Mouse (Mus musculus) regulatory T cell (primary cell): ENCODE results near the gene Fer.

Experiments used
- in situ Hi-C: fragments of 300-600 bp; cut with MboI, MseI; formaldehyde crosslinking; loops from one replicate; pipeline ENCODE4 v1.15.1; 2025; ENCODE audit warnings: high pct_unique_total_duplicates

The Fer gene

DNA sequence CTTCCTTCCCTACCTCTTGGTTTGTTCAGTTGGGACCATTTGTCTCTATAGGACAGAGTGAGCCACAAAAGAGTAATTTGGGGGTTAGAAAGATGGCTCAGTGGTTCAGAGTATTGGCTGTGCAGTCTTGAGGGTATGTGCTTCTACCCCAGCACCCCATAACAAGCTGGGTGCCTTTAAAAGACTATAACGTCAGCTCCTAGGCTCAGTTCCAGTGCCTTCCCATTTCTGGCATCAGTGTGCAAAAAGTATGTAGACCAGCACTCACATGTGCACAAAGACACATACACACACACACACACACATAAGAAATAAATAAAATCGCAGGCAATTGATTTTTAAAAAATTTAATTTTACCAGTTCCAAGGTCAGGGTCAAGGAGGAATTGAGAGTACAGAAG, 222.6 kb downstream of the Fer start:
- in situ Hi-C loops: no loop called here

- in situ Hi-C loops: no loop called here
These were observed 224.2 kb downstream of the Fer start for GRCm38 (mm10) chr17:64086875-64087608.

GRCm38 (mm10) chr17:64087871-64088270, 225.0 kb downstream of the Fer start:
- in situ Hi-C loops: no loop called here

DNA sequence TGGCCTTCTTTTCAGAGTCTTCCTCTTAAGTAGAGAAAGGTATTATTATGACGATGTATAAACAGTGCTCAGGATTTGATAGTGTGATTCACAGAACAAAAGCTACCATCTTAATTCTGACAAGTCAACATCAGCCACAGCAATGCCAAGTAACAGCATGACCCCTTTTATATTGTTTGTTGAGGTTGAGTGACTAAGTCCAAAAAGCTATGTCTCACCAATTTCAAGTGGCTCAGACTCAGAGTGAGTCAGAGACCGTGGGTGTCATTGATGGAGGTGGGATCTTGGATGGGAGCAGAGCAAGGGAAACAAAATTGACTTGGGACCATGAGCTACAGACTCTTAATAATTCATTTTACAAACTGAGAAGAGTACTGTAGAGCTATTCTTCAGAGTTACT, 230.9 kb downstream of the Fer start:
- in situ Hi-C loops: no loop called here

DNA sequence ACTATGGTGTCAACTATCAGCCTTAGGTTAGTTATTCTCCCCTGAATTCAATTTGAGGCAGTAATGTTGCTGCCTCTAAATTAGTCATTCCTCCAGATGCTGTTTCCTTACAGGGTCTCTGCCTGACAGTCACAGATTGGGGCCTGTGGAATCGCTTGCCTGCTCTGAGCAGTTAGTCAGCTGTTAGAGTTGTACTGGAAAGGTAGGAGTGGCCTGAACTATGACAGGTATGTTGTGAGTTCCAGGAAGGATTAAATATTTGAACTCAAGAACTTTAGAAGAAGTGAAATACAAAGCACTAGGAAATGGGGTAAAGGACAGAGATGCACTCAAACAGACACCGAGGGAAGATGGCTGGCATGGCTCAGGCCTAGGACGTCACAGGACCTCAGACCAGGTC, 233.9 kb downstream of the Fer start:
- in situ Hi-C loops: no loop called here

DNA sequence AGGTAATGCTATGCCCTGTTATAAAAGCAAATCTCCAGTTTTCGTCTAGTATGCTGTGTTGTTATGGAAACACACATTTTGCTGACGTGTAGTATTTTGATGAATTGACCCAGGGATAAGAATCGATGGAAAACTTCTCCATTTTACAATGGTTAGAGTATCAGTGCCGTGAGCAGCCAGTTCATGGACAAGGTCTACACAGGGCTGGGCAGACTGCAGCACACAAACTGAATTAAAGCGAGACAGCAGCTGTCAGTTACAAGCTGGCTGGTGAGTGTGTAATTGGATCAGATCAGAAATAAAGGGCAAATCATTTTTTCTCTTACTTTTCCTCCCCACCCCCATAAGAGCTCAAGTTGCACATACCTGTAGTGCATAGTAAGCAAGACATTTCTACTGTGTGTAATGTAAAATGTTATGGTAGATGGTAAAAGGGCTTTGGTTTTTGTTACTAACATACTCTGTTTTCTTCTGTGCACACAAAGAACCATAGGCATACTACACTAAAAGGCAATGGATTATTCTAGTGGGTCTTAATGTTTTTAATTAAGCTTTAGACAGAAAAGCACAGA, 235.0 kb downstream of the Fer start:
- in situ Hi-C loops: no loop called here

DNA sequence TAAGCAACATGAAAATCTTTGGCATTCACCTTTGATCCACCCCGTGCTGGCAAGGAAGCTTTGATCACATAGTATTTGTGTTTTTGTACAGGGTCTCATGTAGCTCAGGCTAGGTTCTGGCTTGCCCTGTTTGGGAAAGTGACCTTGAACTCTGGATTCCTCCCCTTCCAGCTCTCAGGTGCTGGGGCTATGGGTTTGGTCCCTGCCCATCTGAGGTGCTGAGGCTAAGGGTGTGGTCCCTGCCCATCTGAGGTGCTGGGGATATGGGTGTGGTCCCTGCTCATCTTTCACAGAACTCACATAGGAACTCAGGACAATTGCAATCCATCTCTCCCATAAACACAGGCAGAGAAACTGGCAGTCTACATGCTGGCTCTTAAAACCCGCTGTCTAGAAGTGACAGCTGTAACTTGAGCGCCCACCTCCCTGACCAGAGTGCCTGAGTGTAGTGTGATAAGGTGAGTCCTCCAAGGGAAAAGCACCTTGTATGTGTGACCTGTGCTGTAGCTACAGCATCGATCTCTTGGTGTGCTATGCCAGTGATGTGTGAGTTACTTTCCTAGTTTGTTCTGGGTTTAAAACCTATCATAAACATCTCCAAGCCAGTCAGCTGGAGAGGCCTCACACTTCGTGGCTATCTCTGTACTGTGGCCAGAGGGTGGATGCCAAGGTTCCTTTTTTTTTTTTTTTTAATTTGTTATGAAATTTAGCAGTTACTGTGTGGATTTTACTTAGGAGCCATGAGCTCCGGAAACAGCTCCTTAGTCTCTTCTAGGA, 236.7 kb downstream of the Fer start:
- in situ Hi-C loops: no loop called here

DNA sequence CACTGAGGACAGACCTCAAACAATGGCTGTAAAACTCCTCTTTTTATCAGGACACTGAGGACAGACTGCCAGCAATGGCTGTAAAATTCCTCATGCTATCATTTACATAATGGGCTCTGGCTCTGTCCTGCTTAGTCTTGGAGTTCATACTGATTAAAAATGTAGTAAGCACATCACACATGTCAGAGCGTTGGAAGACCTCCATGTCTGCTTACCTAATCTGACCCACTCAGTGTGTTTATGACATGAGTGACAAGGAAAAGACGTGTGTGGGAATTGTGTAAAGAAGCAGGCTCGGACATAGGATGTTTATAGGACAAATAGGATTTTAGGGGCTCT, 237.3 kb downstream of the Fer start:
- in situ Hi-C loops: no loop called here

DNA sequence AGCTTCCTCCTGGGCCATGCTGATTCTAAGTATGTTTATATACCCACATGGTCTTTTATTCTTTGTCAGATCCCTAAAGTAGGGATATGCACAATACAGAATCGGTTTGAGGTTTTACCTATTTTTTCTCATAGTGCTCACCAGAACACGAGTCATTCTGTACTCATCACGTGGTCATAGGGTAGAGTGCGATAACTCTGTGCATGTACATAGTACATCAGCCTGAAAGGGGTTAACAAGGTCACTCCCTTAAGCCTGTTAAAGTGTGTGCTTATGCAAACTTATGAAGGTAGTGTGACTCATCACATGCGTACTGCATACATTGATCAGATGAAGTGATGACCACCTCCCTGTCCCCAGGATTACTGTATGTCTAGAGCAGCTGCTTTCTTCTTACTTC, 245.9 kb downstream of the Fer start:
- in situ Hi-C loops: no loop called here

DNA sequence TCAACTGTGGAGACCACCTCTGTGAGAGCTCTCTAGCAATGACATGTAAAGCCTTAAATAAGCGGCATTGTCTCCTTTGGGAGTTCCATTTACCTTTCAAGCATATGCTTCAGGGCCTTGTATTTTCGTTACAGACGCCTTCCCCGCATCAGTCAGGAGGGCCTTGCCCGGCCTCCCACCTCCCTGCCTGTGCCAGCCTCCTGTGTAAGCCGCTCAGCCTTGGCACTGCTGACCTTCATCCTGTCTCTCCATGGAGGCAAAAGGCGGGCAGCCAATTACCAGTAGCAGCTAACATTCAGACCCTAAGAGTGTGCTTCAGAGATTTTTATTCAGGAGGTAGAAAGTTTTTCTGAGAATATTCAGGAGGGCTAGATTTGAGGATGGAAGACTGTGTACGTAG, 247.0 kb downstream of the Fer start:
- in situ Hi-C loops: no loop called here

DNA sequence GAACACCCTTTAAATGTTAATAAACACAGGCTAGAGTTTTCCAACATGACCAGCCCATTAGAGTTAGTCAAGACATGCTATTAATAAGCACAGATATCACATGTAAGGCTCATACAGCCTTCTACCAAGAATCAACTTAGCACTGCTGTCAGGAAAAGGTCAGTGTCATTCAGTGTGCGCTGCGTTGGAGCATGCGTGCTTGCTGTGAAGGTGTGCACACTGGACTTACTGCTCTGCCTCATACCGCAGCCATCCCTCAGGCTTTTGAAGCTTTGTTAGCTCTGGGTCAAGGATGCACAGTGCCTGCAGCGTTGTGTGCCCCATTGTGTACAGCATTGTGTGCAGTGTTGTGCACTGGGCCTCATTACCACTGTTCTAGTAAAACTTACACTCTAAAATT, 250.8 kb downstream of the Fer start:
- in situ Hi-C loops: no loop called here

GRCm38 (mm10) chr17:64116762-64117161, 253.9 kb downstream of the Fer start:
- in situ Hi-C loops: no loop called here

DNA sequence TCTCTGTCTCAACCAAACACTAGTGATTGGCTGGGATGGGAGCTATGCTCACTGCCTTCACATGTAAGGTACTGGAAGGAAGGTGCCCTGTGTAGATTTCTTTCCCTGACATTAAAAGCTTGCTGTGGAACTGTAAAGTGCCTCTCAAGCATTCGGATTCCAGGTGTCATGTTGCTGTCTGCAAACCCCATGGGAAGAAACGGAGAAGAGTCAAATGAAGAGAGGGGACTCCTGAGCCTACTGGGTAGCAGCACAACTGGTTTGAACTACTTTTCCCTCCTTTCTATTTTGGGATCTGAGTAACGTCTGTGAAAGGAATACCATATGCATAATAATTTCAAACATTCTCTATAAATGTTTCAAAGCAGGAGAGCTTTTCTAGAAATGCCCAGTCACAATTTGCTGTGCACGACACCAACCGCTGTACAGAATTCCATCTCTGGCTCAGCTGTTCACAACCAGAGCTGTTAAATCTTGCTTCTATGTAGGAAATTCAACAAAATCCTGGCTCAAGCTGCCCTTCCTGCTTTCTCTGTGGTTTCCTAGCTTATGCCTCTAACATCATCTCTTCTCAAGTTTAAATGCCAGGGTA, 256.9 kb downstream of the Fer start:
- in situ Hi-C loops: no loop called here

GRCm38 (mm10) chr17:64122556-64122955, 259.7 kb downstream of the Fer start:
- in situ Hi-C loops: no loop called here

DNA sequence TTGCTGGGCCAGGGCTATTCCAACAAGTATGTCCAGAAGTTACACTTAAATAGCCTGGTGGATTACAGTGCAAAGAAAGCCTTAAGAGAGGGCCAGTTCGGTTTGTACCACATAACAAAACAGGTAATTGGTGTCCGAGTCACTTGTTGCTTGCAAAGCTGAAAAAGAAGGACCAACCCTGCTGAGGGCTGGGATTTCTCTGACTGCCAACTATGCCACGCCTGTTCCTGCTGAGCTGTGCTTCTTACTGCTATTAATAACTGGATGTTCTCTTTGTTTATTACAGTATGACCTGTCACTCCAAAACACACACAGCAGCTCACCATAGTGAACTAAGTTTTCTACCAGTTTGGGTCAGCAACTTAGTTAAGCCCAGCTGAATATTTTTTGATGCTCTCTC, 260.9 kb downstream of the Fer start:
- in situ Hi-C loops: no loop called here

- in situ Hi-C loops: no loop called here
These were observed 264.0 kb downstream of the Fer start for GRCm38 (mm10) chr17:64126904-64127303.

DNA sequence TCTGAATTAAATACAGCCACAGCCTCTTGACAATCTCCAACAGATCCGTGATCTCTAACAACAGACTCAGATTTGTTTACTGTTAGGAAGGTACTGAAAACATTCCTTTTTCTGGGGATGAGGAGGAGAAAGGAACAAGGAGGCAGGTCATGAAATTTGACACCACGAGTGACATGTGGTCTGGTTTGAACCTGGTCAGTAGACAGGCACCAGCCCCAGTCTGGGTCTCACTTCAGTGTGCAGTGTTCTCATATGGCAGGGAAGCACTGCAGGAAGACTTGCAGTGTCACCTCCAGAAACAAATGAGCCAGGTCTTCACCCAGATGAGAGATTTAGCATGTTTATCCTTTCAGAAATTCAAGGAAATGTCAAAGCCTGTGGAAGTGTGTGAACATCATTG, 266.9 kb downstream of the Fer start:
- in situ Hi-C loops: no loop called here

- in situ Hi-C loops: no loop called here
These were observed 267.5 kb downstream of the Fer start for GRCm38 (mm10) chr17:64130356-64130755.

DNA sequence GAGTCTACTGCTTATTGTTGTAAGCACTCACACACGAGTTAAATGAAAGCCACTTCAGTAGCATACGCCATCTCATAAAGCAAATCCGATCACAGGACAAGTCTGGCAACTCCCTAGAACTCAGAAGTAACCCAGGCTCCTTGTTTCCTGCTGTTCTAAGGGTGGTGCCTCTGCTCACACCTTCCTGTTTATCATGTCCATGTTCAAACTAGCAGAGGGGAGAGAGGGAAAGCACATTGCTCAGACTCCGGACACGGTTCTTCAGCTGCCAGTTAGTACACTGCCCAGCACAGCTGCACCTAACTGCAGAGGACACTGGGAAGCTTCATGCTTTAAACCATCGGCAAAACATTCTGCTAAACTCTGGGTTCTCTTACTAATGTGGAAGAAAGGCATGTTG, 269.3 kb downstream of the Fer start:
- in situ Hi-C loops: no loop called here

DNA sequence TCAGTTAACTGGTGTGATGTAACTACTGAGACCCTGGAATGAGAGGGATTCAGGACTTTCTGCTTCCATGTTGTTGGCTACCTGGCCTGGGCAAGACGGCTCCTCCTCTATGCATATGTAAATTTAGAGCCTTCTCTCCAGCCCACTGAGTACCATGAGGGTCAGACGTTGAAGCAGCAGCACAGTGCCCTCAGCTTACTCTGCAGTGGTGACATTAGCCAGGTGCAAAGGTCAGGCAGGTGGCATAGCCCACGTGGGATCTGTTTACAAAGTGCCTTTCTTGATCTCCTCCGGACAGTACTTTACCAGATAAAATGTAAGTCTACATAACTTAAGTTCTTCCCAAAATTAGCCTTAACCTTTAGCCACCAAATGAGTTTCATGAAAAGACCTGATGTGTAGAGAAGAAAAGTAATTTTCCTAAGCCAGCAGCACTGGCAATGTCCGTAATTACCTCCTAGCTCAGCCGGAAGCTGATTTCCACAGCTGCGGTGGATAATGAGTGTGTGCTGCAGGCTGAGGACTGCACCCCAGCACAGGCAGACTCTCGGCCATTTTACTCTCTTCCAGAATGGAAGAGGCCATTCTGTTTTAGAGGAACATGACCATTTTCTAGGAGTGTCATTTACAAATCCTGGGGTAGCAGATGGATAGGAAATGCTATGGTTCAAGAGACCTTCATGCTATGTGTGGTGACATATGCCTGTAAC, 273.2 kb downstream of the Fer start:
- in situ Hi-C loops: no loop called here

GRCm38 (mm10) chr17:64138036-64138717, 275.3 kb downstream of the Fer start:
- in situ Hi-C loops: no loop called here
